8 mouse cellular contexts compared by ENCODE assay signal in the genomic region with DNA sequence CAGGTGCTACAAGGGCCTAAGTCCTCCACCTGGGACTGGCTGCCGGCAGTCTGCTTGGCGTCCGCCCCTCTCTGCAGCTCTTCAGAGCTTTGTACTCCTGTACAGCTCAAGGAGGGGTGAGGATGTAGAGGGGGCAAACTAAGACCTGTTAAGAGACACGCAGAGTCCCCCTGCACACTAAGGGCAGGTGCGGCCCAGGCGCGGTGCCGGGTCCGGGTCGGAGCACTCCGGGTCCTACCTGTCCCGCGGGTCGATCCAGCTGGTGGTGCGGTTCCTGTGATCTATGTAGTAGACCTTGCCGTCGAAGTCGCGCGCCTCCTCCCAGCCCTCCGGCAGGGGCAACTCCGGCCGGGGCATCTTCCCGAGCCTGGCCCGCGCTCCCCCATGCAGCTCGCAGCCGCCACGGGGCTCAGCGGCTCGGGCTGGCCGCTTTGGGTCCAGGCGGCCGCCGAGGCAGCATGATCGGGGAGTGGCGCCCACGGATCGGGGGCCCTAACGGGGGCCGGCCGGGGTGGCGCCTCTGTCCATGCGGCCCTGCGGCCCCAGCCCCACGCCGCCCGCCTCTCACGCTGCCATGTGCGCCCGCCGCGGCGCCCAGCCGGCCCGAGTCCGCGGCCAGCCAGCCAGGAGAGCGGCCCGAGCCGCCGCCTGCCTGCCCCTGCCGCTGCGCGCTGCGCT. TPM values are rescaled to one million over a fixed set of nuclear protein-coding genes. Genes with fewer than 3 reads are reported as not detected.
A peak's percentile ranks its signal among the peaks of the same experiment; 100 is the strongest.
DNase-seq lines count a peak whose midpoint lies in the region; ATAC-seq and TF ChIP-seq lines count a peak whose summit lies in the region.

No protein-coding gene starts in this region.

- peak overlapping the region; percentile 68 for H3K4me2 ChIP-seq in hindbrain, embryonic 14.5 days (replicated peaks)
- peak overlapping the region; percentile 53 for H3K4me2 ChIP-seq in liver, embryonic 16.5 days (ENCODE audit: low read depth, low read length)

- H3K36me3 ChIP-seq in C2C12 (ENCODE audit: control insufficient read depth, insufficient read depth) = peaks cover 1% of the 10 kb centered on the region
- H3K36me3 ChIP-seq in hindbrain, embryonic 14.5 days (replicated peaks; ENCODE audit: control insufficient read depth, insufficient read depth) = no peaks in the 10 kb centered on the region
- no peaks in the 10 kb centered on the region for H3K36me3 ChIP-seq in liver, embryonic 16.5 days (ENCODE audit: control insufficient read depth, insufficient read depth)
- no peaks in the 10 kb centered on the region for H3K36me3 ChIP-seq in testis, adult 2 months (ENCODE audit: control insufficient read depth, insufficient read depth, low read length)

- H3K27ac ChIP-seq in hindbrain, embryonic 14.5 days = peak overlapping the region; percentile 70
- no peak overlapping the region for H3K27ac ChIP-seq in liver, embryonic 16.5 days (ENCODE audit: low read length)
- no peak overlapping the region for H3K27ac ChIP-seq in testis, adult 2 months (ENCODE audit: control insufficient read depth, insufficient read depth, low read depth, low read length)

- peaks cover 26% of the 10 kb centered on the region for H3K79me3 ChIP-seq in C2C12 (ENCODE audit: low read depth)

- peaks cover 23% of the 10 kb centered on the region for H3K4me1 ChIP-seq in hindbrain, embryonic 14.5 days (replicated peaks; ENCODE audit: control insufficient read depth, insufficient read depth, low read length)
- no peaks in the 10 kb centered on the region; the same call in 1 of the 2 replicates for H3K4me1 ChIP-seq in liver, embryonic 16.5 days (ENCODE audit: control insufficient read depth, low read depth, low read length)
- peaks cover 13% of the 10 kb centered on the region for H3K4me1 ChIP-seq in testis, adult 2 months (ENCODE audit: control insufficient read depth, insufficient read depth, low read length)

- ATAC-seq in hindbrain, embryonic 14.5 days (ENCODE audit: low FRiP score) = peak; percentile 54
- ATAC-seq in liver, embryonic 16.5 days (ENCODE audit: low read depth) = peak; percentile 14

- H3K4me3 ChIP-seq in C2C12 (ENCODE audit: insufficient read depth, poor library complexity, severe bottlenecking) = peak overlapping the region; percentile 51
- H3K4me3 ChIP-seq in hindbrain, embryonic 14.5 days (replicated peaks; ENCODE audit: low read length) = peak overlapping the region; percentile 78
- H3K4me3 ChIP-seq in liver, embryonic 16.5 days (ENCODE audit: low read depth, low read length) = peak overlapping the region; percentile 60
- H3K4me3 ChIP-seq in testis, adult 2 months (ENCODE audit: control insufficient read depth, low read depth, low read length) = peak overlapping the region; percentile 77

- peak; percentile 30 for DNase-seq in cerebellum, adult 9-11 months
- DNase-seq in cerebellum, adult 11-12 months = no peak
- peak; percentile 57 for DNase-seq in embryo, embryonic 9.5 days (ENCODE audit: extremely low spot score)
- no peak for DNase-seq in hindbrain, embryonic 14.5 days (ENCODE audit: low spot score)
- no peak for DNase-seq in spleen, adult 18-20 months

- H3K79me2 ChIP-seq in C2C12 (ENCODE audit: control insufficient read depth, insufficient read depth) = peaks cover 48% of the 10 kb centered on the region

- H3K27me3 ChIP-seq in C2C12 (ENCODE audit: control insufficient read depth, insufficient read depth, insufficient read length) = no peaks in the 10 kb centered on the region
- H3K27me3 ChIP-seq in hindbrain, embryonic 14.5 days (ENCODE audit: control insufficient read depth, insufficient read depth, low read length) = no peaks in the 10 kb centered on the region; the same call in 1 of the 2 replicates
- H3K27me3 ChIP-seq in liver, embryonic 16.5 days (ENCODE audit: control insufficient read depth, insufficient read depth, low read depth, low read length) = peaks cover 29% of the 10 kb centered on the region
- H3K27me3 ChIP-seq in testis, adult 2 months (ENCODE audit: control insufficient read depth, insufficient read depth, low read length) = no peaks in the 10 kb centered on the region

- WGBS in hindbrain, embryonic 14.5 days = 0% methylated on average over 55 of the region's 66 CpGs
- WGBS in liver, embryonic 16.5 days (ENCODE audit: insufficient replicate concordance) = under 1% methylated on average over 57 of the region's 66 CpGs

- no peak for TF ChIP-seq POLR2A in testis, adult 2 months (IDR thresholded peaks at IDR 0.05; ENCODE audit: control insufficient read depth, low read depth, low read length)

- peak overlapping the region; percentile 73 for H3K9ac ChIP-seq in hindbrain, embryonic 14.5 days
- peak overlapping the region; percentile 45 for H3K9ac ChIP-seq in liver, embryonic 16.5 days (ENCODE audit: low read depth, low read length)

- no peak for TF ChIP-seq CTCF in C2C12 (IDR thresholded peaks at IDR 0.05; ENCODE audit: control insufficient read depth, insufficient read depth, insufficient read length)
- no peak for TF ChIP-seq CTCF in testis, adult 2 months (IDR thresholded peaks at IDR 0.05; ENCODE audit: control insufficient read depth, insufficient read depth, insufficient replicate concordance, low read depth, low read length)

- H3K9me3 ChIP-seq in hindbrain, embryonic 14.5 days (ENCODE audit: control insufficient read depth, low read length) = no peaks in the 10 kb centered on the region
- no peaks in the 10 kb centered on the region for H3K9me3 ChIP-seq in liver, embryonic 16.5 days (replicated peaks; ENCODE audit: control insufficient read depth, low read length)

- peak overlapping the region; percentile 45 for H3ac ChIP-seq in C2C12 (ENCODE audit: control insufficient read depth, insufficient read length, low read depth)

TF ChIP-seq in C2C12, 6 proteins besides CTCF, POLR2A, EP300 and RAD21:
- TF ChIP-seq FOSL1 (IDR thresholded peaks at IDR 0.05; ENCODE audit: insufficient read depth, low read length, poor library complexity, severe bottlenecking) (no peak), MYOD1 (IDR thresholded peaks at IDR 0.05; ENCODE audit: control insufficient read depth, insufficient read length, low read depth) (no peak), USF1 (IDR thresholded peaks at IDR 0.05; ENCODE audit: low read depth) (no peak), MYOG (IDR thresholded peaks at IDR 0.05; ENCODE audit: control insufficient read depth, extremely low read depth, insufficient read length) (no peak), MAX (IDR thresholded peaks at IDR 0.05) (no peak), CEBPB (IDR thresholded peaks at IDR 0.05; ENCODE audit: low read depth) (no peak)

RNA-seq across cellular contexts. Expression of gene Wwc1, which starts 0.5 kb away (rescaled TPM):
- 4.6 TPM for polyA plus RNA-seq in C2C12 (2012; fragmentation: generic; extraction: Trizol)
- polyA plus RNA-seq in hindbrain, embryonic 14.5 days (2014; fragmentation: Nextera tagmentation; extraction: Ambion mirVana) = 9.3 and 10.1 TPM in 2 replicates
- 0.98 and 1.1 TPM in 2 replicates for polyA plus RNA-seq in liver, embryonic 16.5 days (2015; fragmentation: Nextera tagmentation; extraction: Ambion mirVana)
- polyA plus RNA-seq in testis, adult 2 months (2012; rRNA removed) = 2.7 and 3.8 TPM in 2 replicates

Comparison
In these comparisons a context has a peak if more than half of its experiments do, and no peak if none do; other contexts are left out.
1. DNase-seq: peak in cerebellum, adult 9-11 months (single experiment) and embryo, embryonic 9.5 days (single experiment); none in cerebellum, adult 11-12 months (single experiment), hindbrain, embryonic 14.5 days (single experiment) and spleen, adult 18-20 months (0 of 2).
2. Peak in every context shown above with its lines, with median percentiles within 50 percentile points of each other: H3K4me3 ChIP-seq.